Mouse (Mus musculus): ENCODE data around the gene Slc7a8. TPM values are rescaled to one million over a fixed set of nuclear protein-coding genes. Genes with fewer than 3 reads are reported as not detected.

Slc7a8 gene
- total RNA-seq, 2 experiments from 2014 or later, result 2.6 to 7.1 TPM

GRCm38 (mm10) chr14:54709054-54709453 lies 72.7 kb downstream of the Slc7a8 start:
- no peak for ATAC-seq (replicated peaks; ENCODE audit: low FRiP score, poor library complexity, severe bottlenecking)

- ATAC-seq (replicated peaks; ENCODE audit: low FRiP score, poor library complexity, severe bottlenecking), result no peak
Observed at GRCm38 (mm10) chr14:54706589-54707320, 75.0 kb downstream of the Slc7a8 start.

GRCm38 (mm10) chr14:54705844-54706243 lies 75.9 kb downstream of the Slc7a8 start:
- ATAC-seq (replicated peaks; ENCODE audit: low FRiP score, poor library complexity, severe bottlenecking), result peak; percentile 95

DNA sequence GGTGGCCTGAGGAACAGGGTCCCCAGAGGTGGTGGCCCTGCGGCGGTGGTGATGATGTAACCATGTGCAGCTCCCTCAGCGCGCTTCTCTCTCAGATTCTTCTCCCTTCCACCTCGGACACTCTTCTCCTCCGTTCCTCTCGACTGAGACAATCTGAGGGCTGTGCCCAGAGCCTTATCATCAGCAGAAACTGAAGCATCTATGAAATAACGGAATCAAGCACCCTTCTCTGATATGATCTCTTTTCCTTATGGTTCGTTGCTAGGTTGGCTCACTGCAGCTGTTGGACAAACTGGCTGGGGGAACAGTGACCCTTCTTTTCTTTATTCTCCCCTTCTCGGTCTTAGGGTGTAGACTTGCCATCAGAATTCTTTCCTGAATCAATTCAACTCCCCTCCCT lies 78.5 kb downstream of the Slc7a8 start:
- ATAC-seq (replicated peaks; ENCODE audit: low FRiP score, poor library complexity, severe bottlenecking), result no peak

- peak; percentile 51 for ATAC-seq (replicated peaks; ENCODE audit: low FRiP score, poor library complexity, severe bottlenecking)
Observed at GRCm38 (mm10) chr14:54701298-54701697, 80.4 kb downstream of the Slc7a8 start.

- no peak for ATAC-seq (replicated peaks; ENCODE audit: low FRiP score, poor library complexity, severe bottlenecking)
Observed at GRCm38 (mm10) chr14:54699586-54699985, 82.2 kb downstream of the Slc7a8 start.

DNA sequence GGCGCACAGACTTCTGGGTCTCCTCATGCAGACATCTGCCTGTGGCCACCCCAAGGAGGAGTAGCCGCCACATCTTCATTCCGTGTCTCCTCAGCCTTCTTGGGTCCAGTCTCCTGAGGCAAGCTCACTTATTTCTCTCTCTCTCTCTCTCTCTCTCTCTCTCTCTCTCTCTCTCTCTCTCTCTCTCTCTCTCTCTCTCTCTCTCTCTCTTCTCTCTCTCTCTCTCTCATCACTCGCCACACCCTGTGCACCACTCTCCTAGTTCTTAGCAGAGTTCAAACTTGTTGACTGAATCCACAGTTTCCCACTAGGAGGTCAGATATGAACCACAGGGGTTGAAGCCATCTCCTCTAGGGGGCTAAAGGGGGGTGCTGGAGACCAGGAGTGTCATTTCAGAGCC lies 83.0 kb downstream of the Slc7a8 start, which contains the start of gene Gm29776:
Gm29776 (minus strand) TSS at position 101 of the 400 bp plus-strand sequence.
- ATAC-seq (replicated peaks; ENCODE audit: low FRiP score, poor library complexity, severe bottlenecking), result no peak

DNA sequence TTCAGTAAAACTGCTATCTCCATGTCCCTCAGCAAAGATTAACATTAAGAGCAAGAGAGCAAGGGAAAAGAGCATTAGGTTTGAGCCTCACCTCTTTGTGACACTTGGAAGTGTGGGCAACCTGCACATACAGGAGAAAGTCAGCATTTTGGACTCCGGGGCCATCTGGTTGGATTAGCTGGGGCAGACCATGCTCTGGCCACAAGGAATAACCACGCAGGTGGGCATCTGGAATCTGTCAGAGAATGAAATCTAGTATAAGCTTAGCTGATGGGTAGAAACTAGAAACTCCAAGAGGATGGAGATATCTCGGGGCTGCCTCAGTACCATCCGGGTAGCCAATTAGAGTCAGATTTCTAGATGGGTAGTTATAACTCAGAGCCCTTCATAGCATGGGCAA lies 85.0 kb downstream of the Slc7a8 start:
- no peak for ATAC-seq (replicated peaks; ENCODE audit: low FRiP score, poor library complexity, severe bottlenecking)

DNA sequence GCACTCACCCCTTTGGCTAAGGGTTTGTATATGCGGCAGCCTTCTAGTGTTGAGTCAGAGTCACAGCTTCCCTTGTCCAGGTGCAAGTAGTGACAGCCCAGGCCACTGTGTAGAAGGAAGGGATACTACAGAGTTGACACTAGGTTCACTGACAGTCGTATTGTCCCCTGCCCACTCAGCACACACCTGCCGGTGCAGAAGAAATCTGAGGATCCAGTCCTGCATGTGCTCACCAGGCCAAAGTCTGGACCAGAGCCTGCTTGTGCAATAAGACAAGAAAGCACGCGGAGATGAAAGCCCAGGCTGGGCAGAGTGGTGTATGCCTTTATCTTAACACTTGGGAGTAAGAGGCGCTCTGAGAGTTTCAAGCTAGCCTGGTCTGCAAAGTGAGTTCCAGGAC lies 86.7 kb downstream of the Slc7a8 start:
- ATAC-seq (replicated peaks; ENCODE audit: low FRiP score, poor library complexity, severe bottlenecking), result no peak

- no peak for ATAC-seq (replicated peaks; ENCODE audit: low FRiP score, poor library complexity, severe bottlenecking)
Observed at GRCm38 (mm10) chr14:54687251-54687650, 94.5 kb downstream of the Slc7a8 start.

- ATAC-seq (replicated peaks; ENCODE audit: low FRiP score, poor library complexity, severe bottlenecking), result peak; percentile 83
Observed at GRCm38 (mm10) chr14:54686522-54687143, 95.1 kb downstream of the Slc7a8 start, which contains the start of gene Acin1. TSS of gene Acin1 (minus strand) at chr14:54686931.

- peak; percentile 78 for ATAC-seq (replicated peaks; ENCODE audit: low FRiP score, poor library complexity, severe bottlenecking)
Observed at GRCm38 (mm10) chr14:54686063-54686521, 95.7 kb downstream of the Slc7a8 start, which contains the start of gene 1700123O20Rik. TSS of gene 1700123O20Rik (plus strand) at chr14:54686216.

GRCm38 (mm10) chr14:54685471-54685870 lies 96.3 kb downstream of the Slc7a8 start:
- peak; percentile 22 for ATAC-seq (replicated peaks; ENCODE audit: low FRiP score, poor library complexity, severe bottlenecking)

DNA sequence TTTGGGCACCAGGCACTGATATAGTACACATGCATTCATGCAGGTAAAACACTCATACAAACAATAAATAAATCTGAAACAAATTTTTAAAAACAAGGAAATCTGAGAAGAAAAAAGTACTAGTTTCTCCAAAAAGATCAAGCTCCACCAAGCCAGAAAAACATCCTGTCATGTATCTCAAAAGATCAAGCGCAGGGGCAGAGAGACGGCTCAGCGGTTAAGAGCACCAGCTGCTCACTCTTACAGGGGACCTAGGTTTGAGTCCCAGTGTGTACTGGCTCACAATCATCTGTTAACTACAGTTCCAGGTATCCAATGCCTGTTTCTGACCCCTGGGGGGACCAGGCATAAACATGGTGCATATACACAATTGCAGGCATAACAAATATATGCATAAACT lies 99.3 kb downstream of the Slc7a8 start:
- ATAC-seq (replicated peaks; ENCODE audit: low FRiP score, poor library complexity, severe bottlenecking), result no peak

GRCm38 (mm10) chr14:54678657-54679304 lies 103.0 kb downstream of the Slc7a8 start:
- ATAC-seq (replicated peaks; ENCODE audit: low FRiP score, poor library complexity, severe bottlenecking), result no peak

DNA sequence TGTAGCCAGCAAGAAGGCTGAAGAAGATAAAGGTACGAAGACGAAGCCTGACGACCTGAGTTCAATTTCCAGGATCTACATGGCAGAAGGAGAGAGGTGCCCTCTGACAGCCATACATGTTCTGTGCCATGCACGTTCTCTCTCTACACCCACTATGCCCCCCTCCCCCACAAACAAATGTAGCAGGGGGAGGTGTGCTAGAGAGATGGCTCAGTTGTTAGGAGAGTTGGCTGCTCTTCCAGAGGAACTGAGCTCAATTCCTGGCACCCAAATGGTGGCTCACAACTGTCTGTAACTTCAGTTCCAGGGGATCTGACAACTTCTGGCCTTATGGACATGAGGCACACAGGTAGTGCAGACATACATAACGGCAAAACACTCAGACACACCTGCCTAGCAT lies 105.5 kb downstream of the Slc7a8 start:
- ATAC-seq (replicated peaks; ENCODE audit: low FRiP score, poor library complexity, severe bottlenecking), result no peak

GRCm38 (mm10) chr14:54674317-54674716 lies 107.4 kb downstream of the Slc7a8 start:
- ATAC-seq (replicated peaks; ENCODE audit: low FRiP score, poor library complexity, severe bottlenecking), result no peak

Data from erythroid progenitor cell, adult 5-6 weeks (primary cell).